Mouse (Mus musculus) small intestine, adult 2 months (tissue): ENCODE data around the gene Erich4.

Source experiments
- CTCF ChIP-seq: fragments of 200-500 bp; IDR thresholded peaks from 2 replicates; pipeline ENCODE4 v1.5.1; 2012; ENCODE audit warnings: low read depth, mild to moderate bottlenecking, control low read depth, inconsistent platforms, low read length, moderate library complexity, mixed read lengths; ENCODE audit not compliant: insufficient replicate concordance, insufficient read length; ENCODE audit errors: extremely low read depth
- POLR2A ChIP-seq: fragments of 200-500 bp; IDR thresholded peaks from 2 replicates; pipeline ENCODE4 v1.6.1; 2012; ENCODE audit warnings: low read depth, mild to moderate bottlenecking, control low read depth, inconsistent platforms, low read length, moderate library complexity

DNA sequence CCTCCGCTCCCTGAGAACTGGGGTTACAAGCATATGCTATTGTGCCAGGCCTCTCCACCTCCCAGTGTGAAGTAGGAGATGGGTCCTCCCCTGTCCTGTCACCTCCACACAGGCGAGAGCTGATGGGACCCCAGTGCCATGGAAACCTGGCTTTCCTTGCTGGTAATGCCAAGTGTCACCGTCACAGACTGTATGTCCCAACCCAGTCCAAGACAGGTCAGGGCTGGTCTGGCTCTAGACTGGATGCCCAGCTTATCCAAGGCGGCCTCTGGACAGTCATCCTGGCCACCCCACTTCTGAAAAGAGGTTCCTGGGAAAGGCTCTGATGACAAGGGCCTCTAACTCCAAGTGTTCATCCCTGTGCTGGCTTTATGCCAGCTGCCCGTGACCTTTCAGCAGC is 21.4 kb upstream of the Erich4 start:
- TF ChIP-seq CTCF = no peak
- TF ChIP-seq POLR2A = no peak
